Mouse (Mus musculus) erythroblast, embryonic 14.5 days (primary cell): Measurements from ENCODE around the gene 1700020L24Rik.

Experiments
- GATA1 ChIP-seq: IDR thresholded peaks from 2 replicates; pipeline ENCODE4 v1.6.1; 2012; ENCODE audit warnings: low read length, inconsistent platforms, mixed read lengths
- TAL1 ChIP-seq: IDR thresholded peaks from 3 replicates; pipeline ENCODE4 v1.6.1; 2012; ENCODE audit warnings: low read length, inconsistent platforms, mixed read lengths

GRCm38 (mm10) chr11:83417080-83417479 is 20.4 kb upstream of the 1700020L24Rik start:
- TF ChIP-seq TAL1: no peak
- no peak for TF ChIP-seq GATA1
